Mouse (Mus musculus): Measurements from ENCODE around the gene Pitpna. TPM values are rescaled to one million over a fixed set of nuclear protein-coding genes. Genes with fewer than 3 reads are reported as not detected.

Gene Pitpna
- polyA plus RNA-seq, 1 experiment from 2014 or later = 71.1 TPM

DNA sequence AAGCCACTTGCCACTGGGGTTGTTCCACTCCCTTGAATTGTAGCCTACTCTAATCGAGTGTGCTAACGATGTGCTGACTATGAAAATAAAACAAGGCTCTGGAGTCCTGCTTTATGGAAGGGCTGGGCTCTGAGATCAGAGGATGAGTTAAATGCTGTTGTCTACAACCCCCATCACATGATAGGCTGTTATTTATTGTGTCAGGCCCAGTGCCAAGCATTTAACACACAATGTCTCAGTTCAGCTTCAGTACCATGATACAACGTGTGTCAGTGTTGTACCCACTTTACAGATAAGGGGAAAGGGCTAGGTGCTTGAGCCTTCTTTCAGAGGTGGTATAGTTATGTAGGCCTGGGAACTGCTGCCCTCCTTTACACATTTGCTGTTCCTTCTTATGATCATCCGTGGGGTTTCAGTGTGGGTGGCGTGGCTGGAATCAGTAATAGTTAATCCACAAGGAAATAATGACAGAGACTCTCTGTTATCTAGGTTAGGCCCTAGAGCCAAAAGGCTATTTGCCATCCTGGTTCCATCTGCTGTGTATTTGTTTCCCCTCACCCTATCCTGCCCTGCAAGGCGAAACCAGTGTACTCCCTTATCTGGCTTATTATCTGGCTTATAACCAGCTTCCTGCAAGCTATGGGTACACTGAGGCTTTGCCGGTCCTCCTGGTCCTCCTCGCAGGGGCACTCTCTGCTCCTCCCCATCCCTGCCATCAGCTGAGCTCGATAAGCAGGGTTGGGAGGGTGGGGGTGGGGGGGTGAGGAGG, 20.4 kb upstream of the Pitpna start:
- peak overlapping the region; percentile 62; the same call in 1 of the 2 replicates for H3K27ac ChIP-seq (ENCODE audit: low read length)
- ATAC-seq = no peak
- H3K4me1 ChIP-seq (ENCODE audit: insufficient read depth, low read depth, low read length) = peaks cover 34% of the 10 kb centered on the region
- no peak overlapping the region for H3K9ac ChIP-seq (replicated peaks; ENCODE audit: low read depth)
- WGBS = 41% methylated on average over 9 of the region's 9 CpGs
- 0 out of 2 replicates have a peak, but pooled peaks cover 8% of the 10 kb centered on the region for H3K36me3 ChIP-seq (ENCODE audit: insufficient read depth, low read length)
- H3K4me3 ChIP-seq (ENCODE audit: low read depth, low read length) = no peak overlapping the region
- H3K9me3 ChIP-seq (ENCODE audit: low read length) = no peaks in the 10 kb centered on the region
- DNase-seq (ENCODE audit: low spot score) = no peak
- H3K27me3 ChIP-seq (replicated peaks; ENCODE audit: insufficient read depth, low read length) = no peaks in the 10 kb centered on the region
- TF ChIP-seq EP300 (IDR thresholded peaks at IDR 0.05) (no peak), CTCF (IDR thresholded peaks at IDR 0.05) (no peak)
- H3K4me2 ChIP-seq (replicated peaks; ENCODE audit: low read depth, low read length) = no peak overlapping the region

DNA sequence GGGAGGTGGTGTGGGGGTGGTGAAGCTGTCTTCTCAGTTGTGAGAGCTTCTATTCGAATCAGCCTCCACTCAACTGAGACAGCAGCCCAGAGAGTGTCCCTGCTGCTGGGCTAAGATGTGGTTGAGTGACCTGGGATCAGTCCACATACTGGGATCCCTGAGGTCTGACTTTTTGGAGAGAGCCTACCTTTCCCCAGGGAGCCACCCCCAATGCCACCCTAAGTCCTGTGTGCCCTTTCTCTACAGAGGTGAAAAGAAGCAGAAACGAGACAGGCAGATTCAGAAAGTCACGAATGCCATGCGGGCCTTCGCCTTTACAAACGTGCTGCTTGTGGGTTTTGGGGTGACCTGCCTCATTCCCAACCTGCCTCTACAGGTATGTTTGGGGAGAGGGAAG, 19.8 kb upstream of the Pitpna start:
- Histone ChIP-seq H3K4me2 (replicated peaks; ENCODE audit: low read depth, low read length) (no peak overlapping the region), H3K27ac (ENCODE audit: low read length) (no peak overlapping the region), H3K9me3 (ENCODE audit: low read length) (no peaks in the 10 kb centered on the region), H3K27me3 (replicated peaks; ENCODE audit: insufficient read depth, low read length) (no peaks in the 10 kb centered on the region), H3K9ac (replicated peaks; ENCODE audit: low read depth) (no peak overlapping the region), H3K4me1 (ENCODE audit: insufficient read depth, low read depth, low read length) (peaks cover 39% of the 10 kb centered on the region), H3K36me3 (ENCODE audit: insufficient read depth, low read length) (0 out of 2 replicates have a peak, but pooled peaks cover 8% of the 10 kb centered on the region), H3K4me3 (ENCODE audit: low read depth, low read length) (no peak overlapping the region)
- no peak for TF ChIP-seq CTCF (IDR thresholded peaks at IDR 0.05)
- TF ChIP-seq EP300 (IDR thresholded peaks at IDR 0.05) = no peak
- ATAC-seq = no peak
- 81% methylated on average over 6 of the region's 6 CpGs for WGBS
- DNase-seq (ENCODE audit: low spot score) = no peak

DNA sequence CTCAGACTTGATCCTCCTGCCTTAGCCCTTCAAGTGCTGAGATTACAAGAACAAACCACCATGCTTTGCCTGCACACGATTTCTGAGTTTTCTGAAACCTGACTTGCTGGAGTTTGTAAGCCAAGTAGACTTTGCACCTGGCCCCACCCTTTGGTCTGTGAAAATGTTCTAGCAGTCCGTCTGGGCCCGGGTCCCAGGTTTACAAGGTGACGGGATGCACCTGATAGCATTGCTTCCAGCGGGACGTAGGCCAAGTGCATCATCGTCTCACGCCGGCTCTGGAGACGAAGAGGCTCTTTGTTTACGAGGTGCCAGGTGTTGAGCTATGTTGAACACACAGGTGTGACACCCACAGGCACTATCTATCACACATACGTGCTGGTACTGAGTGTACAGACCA, 18.9 kb upstream of the Pitpna start:
- Histone ChIP-seq H3K27ac (ENCODE audit: low read length) (no peak overlapping the region), H3K4me2 (replicated peaks; ENCODE audit: low read depth, low read length) (no peak overlapping the region), H3K27me3 (replicated peaks; ENCODE audit: insufficient read depth, low read length) (no peaks in the 10 kb centered on the region), H3K9ac (replicated peaks; ENCODE audit: low read depth) (no peak overlapping the region), H3K9me3 (ENCODE audit: low read length) (no peaks in the 10 kb centered on the region), H3K36me3 (ENCODE audit: insufficient read depth, low read length) (0 out of 2 replicates have a peak, but pooled peaks cover 8% of the 10 kb centered on the region), H3K4me1 (ENCODE audit: insufficient read depth, low read depth, low read length) (peaks cover 37% of the 10 kb centered on the region), H3K4me3 (ENCODE audit: low read depth, low read length) (no peak overlapping the region)
- ATAC-seq = no peak
- no peak for TF ChIP-seq EP300 (IDR thresholded peaks at IDR 0.05)
- TF ChIP-seq CTCF (IDR thresholded peaks at IDR 0.05) = no peak
- DNase-seq (ENCODE audit: low spot score) = no peak
- WGBS = 91% methylated on average over 12 of the region's 12 CpGs

DNA sequence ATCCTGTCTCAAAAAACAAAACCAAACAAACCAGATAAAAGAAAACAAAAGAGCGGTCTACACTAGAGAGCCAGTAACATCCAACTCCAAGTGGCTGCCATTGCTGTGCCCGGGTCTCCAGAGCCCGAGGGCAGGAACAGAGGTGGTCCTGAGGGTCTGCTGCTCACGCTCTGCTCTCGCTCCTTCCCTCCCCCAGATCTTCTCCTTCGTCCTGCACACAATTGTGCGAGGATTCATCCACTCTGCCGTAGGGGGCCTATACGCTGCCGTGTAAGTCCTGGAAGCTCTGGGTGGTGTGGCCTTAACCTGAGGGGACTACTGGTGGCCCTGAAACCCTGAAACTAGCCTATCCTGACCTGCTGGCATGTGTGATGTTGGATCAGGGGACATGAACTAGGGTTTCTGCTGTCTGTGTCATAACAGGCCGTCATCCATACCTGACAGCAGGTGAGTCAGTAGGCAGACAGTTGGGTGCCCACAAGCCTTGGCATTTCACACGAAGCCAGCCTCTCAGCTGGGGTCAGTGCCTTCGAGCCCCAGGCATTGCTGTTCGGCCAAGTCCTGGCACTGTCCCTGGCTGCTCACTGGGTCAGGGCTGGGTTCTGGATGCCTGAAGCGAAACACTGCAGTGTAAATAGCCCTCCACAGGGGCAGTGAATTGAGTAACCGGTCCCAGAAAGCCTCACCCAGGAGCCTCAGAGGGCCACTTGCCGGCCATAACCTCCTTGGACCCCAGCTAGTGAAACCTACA, 17.3 kb upstream of the Pitpna start:
- H3K27ac ChIP-seq (ENCODE audit: low read length) = peak overlapping the region; percentile 55
- no peak overlapping the region for H3K4me3 ChIP-seq (ENCODE audit: low read depth, low read length)
- peaks cover 32% of the 10 kb centered on the region for H3K4me1 ChIP-seq (ENCODE audit: insufficient read depth, low read depth, low read length)
- WGBS = 85% methylated on average over 17 of the region's 17 CpGs
- ATAC-seq = 0 out of 2 replicates have a peak, but pooled peaks have one; percentile 8
- no peak overlapping the region for H3K9ac ChIP-seq (replicated peaks; ENCODE audit: low read depth)
- 0 out of 2 replicates have a peak, but pooled peaks cover 8% of the 10 kb centered on the region for H3K36me3 ChIP-seq (ENCODE audit: insufficient read depth, low read length)
- H3K27me3 ChIP-seq (replicated peaks; ENCODE audit: insufficient read depth, low read length) = no peaks in the 10 kb centered on the region
- no peak overlapping the region for H3K4me2 ChIP-seq (replicated peaks; ENCODE audit: low read depth, low read length)
- TF ChIP-seq CTCF (IDR thresholded peaks at IDR 0.05) (no peak), EP300 (IDR thresholded peaks at IDR 0.05) (no peak)
- DNase-seq (ENCODE audit: low spot score) = no peak
- no peaks in the 10 kb centered on the region for H3K9me3 ChIP-seq (ENCODE audit: low read length)

DNA sequence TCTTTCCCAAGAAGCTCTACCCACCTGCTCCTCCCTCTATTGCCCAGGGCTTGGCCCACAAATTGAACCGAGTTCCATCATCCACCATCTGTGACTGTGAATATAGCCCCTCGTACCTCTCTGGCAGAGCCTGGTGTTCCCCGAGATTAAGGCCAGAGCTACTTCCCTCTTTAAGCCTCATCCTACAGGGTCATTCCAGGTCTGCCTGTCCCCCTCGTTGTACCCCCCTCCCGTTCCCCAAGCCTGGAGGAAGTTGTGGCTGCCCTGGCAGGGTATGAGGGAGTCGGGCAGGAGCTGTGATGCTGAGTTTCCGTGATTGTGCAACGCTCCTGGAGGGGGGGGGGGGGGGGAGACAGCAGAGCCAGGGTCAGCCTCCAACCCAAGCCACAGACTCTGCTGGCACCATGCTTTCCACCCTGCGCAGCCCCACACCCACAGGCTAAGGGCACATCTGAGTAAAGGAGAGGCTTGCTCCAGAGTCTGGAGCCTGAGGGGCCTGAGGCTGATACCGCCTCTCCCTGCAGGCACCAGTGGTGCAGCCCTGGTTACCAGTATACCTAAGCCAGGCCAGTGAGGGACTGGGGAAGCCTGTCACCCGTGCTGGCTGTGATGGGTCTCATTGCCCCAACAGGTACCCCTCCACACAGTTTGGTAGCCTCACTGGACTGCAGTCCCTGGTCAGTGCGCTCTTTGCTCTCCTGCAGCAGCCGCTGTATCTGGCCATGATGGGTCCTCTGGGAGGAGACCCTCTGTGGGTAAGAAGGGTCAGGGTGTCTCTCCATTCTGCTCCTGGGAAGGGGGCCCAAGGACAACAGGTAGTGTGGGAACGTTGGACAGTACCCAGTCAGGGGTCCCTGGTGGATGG, 16.5 kb upstream of the Pitpna start:
- 53% methylated on average over 13 of the region's 14 CpGs for WGBS
- peak overlapping the region; percentile 64 for H3K27ac ChIP-seq (ENCODE audit: low read length)
- DNase-seq (ENCODE audit: low spot score) (peak; percentile 75), ATAC-seq (peak; percentile 54)
- no peaks in the 10 kb centered on the region for H3K27me3 ChIP-seq (replicated peaks; ENCODE audit: insufficient read depth, low read length)
- peaks cover 26% of the 10 kb centered on the region for H3K4me1 ChIP-seq (ENCODE audit: insufficient read depth, low read depth, low read length)
- H3K36me3 ChIP-seq (ENCODE audit: insufficient read depth, low read length) = 0 out of 2 replicates have a peak, but pooled peaks cover 8% of the 10 kb centered on the region
- TF ChIP-seq CTCF (IDR thresholded peaks at IDR 0.05) (no peak), EP300 (IDR thresholded peaks at IDR 0.05) (peak; percentile 8; the same call in 1 of the 2 replicates)
- no peak overlapping the region for H3K4me2 ChIP-seq (replicated peaks; ENCODE audit: low read depth, low read length)
- H3K4me3 ChIP-seq (ENCODE audit: low read depth, low read length) = no peak overlapping the region
- no peaks in the 10 kb centered on the region for H3K9me3 ChIP-seq (ENCODE audit: low read length)
- H3K9ac ChIP-seq (replicated peaks; ENCODE audit: low read depth) = no peak overlapping the region
